ENCODE assay signal across 9 mouse cellular contexts in the genomic region with DNA sequence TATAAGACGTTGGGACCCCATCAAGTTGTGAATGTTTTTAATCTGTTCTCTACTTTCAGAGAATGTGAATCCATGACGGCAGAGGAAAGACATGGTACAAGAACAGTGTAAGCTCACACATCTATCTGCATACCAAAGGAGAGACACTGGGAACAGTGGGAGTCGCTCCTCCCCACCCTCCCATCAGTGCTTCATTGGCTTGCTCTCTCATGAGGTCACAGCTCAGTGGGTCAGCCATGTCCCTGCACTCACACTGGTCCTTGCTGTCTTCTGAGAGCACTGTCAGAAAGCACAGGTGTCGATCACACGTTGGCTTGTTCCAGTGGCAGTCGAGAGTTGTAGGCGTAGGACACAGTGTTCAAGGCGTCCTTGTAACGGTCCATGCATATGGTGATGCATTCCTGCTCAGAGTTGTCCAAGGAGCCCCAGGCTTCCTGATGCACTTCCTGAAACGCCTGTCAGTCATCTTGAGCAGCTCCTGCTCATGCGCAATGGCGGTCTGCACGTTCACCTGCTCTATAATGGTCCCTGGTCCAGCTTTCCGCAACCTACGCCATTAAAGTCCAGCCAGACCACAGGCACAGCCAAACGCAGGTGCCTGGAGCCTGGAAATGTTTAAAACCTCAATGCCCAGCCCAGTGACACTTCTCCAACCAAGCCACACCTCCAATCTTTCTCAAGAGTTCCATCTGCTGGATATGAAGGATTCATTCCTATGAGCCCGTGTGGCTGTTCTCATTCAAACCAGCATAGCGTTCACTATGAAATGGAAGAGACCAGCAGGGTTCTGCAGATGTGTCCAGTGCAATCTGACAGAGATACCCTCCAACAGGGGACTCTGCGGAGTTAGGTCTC. TPM values are rescaled to one million over a fixed set of nuclear protein-coding genes. Genes with fewer than 3 reads are reported as not detected.
A peak's percentile ranks its signal among the peaks of the same experiment; 100 is the strongest.
DNase-seq lines count a peak whose midpoint lies in the region; ATAC-seq and TF ChIP-seq lines count a peak whose summit lies in the region.
"Had no signal": no experiment of that assay in that cellular context is flagged by ENCODE, and none has a peak within 500 bp of the region (broad histone marks: within the 10 kb centered on the region; RNA-seq: fewer than 3 reads in every experiment).

No protein-coding gene starts in this region.

- no peak overlapping the region for H3K9ac ChIP-seq in heart, postnatal 0 days (replicated peaks; ENCODE audit: low read depth, low read length)
- H3K9ac ChIP-seq in midbrain, embryonic 13.5 days (replicated peaks), result no peak overlapping the region; the same call in 1 of the 2 replicates

- no peak for ATAC-seq in heart, postnatal 0 days (ENCODE audit: insufficient read depth, low read depth)
- peak; percentile 9; the same call in 1 of the 2 replicates for ATAC-seq in midbrain, embryonic 13.5 days

- no peak for TF ChIP-seq EP300 in heart, postnatal 0 days (IDR thresholded peaks at IDR 0.05; ENCODE audit: low read depth)

- no peaks in the 10 kb centered on the region for H3K9me3 ChIP-seq in heart, postnatal 0 days (replicated peaks; ENCODE audit: control insufficient read depth, low read length)
- H3K9me3 ChIP-seq in midbrain, embryonic 13.5 days, result no peaks in the 10 kb centered on the region

- H3K4me1 ChIP-seq in kidney, adult 2 months (ENCODE audit: control insufficient read depth, insufficient read depth, low read length), result peaks cover 12% of the 10 kb centered on the region; the same call in 1 of the 2 replicates
- peaks cover 33% of the 10 kb centered on the region for H3K4me1 ChIP-seq in bone marrow macrophage, adult 2 months (ENCODE audit: control insufficient read depth, insufficient read depth, low read length)
- H3K4me1 ChIP-seq in heart, postnatal 0 days (ENCODE audit: control insufficient read depth, insufficient read depth), result peaks cover 17% of the 10 kb centered on the region
- H3K4me1 ChIP-seq in midbrain, embryonic 13.5 days (replicated peaks), result peaks cover 24% of the 10 kb centered on the region

- H3K4me3 ChIP-seq in kidney, adult 2 months (ENCODE audit: insufficient read depth, low read depth, low read length), result no peak overlapping the region
- H3K4me3 ChIP-seq in bone marrow macrophage, adult 2 months (ENCODE audit: insufficient read depth, low read length), result no peak overlapping the region
- H3K4me3 ChIP-seq in heart, postnatal 0 days (ENCODE audit: low read depth, low read length), result no peak overlapping the region
- H3K4me3 ChIP-seq in midbrain, embryonic 13.5 days (replicated peaks), result peak overlapping the region; percentile 49; the same call in 1 of the 2 replicates
- H3K4me3 ChIP-seq: myocyte had no signal

- no peak for TF ChIP-seq POLR2A in kidney, adult 2 months (IDR thresholded peaks at IDR 0.05; ENCODE audit: low read depth, low read length)
- TF ChIP-seq POLR2A in bone marrow macrophage, adult 2 months (IDR thresholded peaks at IDR 0.05; ENCODE audit: borderline replicate concordance, low read depth, low read length), result no peak

- no peaks in the 10 kb centered on the region for H3K27me3 ChIP-seq in kidney, adult 2 months (replicated peaks; ENCODE audit: control insufficient read depth, insufficient read depth, low read length)
- peaks cover 38% of the 10 kb centered on the region for H3K27me3 ChIP-seq in heart, postnatal 0 days (ENCODE audit: control insufficient read depth, insufficient read depth, low read length)
- H3K27me3 ChIP-seq in midbrain, embryonic 13.5 days, result peaks cover 50% of the 10 kb centered on the region

- 68% methylated on average over 19 of the region's 19 CpGs for WGBS in kidney, adult 2 months
- WGBS in heart, postnatal 0 days, result 72% methylated on average over 19 of the region's 19 CpGs
- WGBS in midbrain, embryonic 13.5 days, result 79% methylated on average over 19 of the region's 19 CpGs

- no peak for DNase-seq in kidney, adult 2 months
- no peak for DNase-seq in kidney, adult 11 months
- no peak for DNase-seq in heart, postnatal 0 days (ENCODE audit: low spot score)
- no peak for DNase-seq in right cerebral cortex, postnatal 10 days (ENCODE audit: low spot score in 2 of 2)
- no peak for DNase-seq in MN1 (ENCODE audit: low spot score)
- DNase-seq in left cerebral cortex, adult 8-10 months (ENCODE audit: low spot score in 2 of 2), result no peak

- peak overlapping the region; percentile 58; the same call in 1 of the 2 replicates for H3K4me2 ChIP-seq in heart, postnatal 0 days (ENCODE audit: low read depth, low read length)
- H3K4me2 ChIP-seq in midbrain, embryonic 13.5 days (replicated peaks), result peak overlapping the region; percentile 59

- no peaks in the 10 kb centered on the region for H3K36me3 ChIP-seq in kidney, adult 2 months (ENCODE audit: control insufficient read depth, insufficient read depth, low read length)
- no peaks in the 10 kb centered on the region for H3K36me3 ChIP-seq in heart, postnatal 0 days (replicated peaks; ENCODE audit: control insufficient read depth, insufficient read depth, low read length)
- no peaks in the 10 kb centered on the region for H3K36me3 ChIP-seq in midbrain, embryonic 13.5 days

- TF ChIP-seq CTCF in kidney, adult 2 months (conservative IDR thresholded peaks at IDR 0.05; ENCODE audit: insufficient read depth, insufficient read length, low read depth, low read length), result no peak
- no peak for TF ChIP-seq CTCF in bone marrow macrophage, adult 2 months (IDR thresholded peaks at IDR 0.05; ENCODE audit: low read depth, low read length)
- TF ChIP-seq CTCF in heart, postnatal 0 days (IDR thresholded peaks at IDR 0.05; ENCODE audit: low read depth), result no peak

- peak overlapping the region; percentile 36; the same call in 1 of the 2 replicates for H3K27ac ChIP-seq in kidney, adult 2 months (ENCODE audit: insufficient read depth, low read depth, low read length)
- peak overlapping the region; percentile 91 for H3K27ac ChIP-seq in bone marrow macrophage, adult 2 months (ENCODE audit: insufficient read depth, low read depth, low read length)
- H3K27ac ChIP-seq in heart, postnatal 0 days (ENCODE audit: low read depth), result peak overlapping the region; percentile 81
- H3K27ac ChIP-seq in midbrain, embryonic 13.5 days, result no peak overlapping the region

RNA-seq across cellular contexts. Expression of gene H2-K1, which starts 19.7 kb away (rescaled TPM):
- polyA plus RNA-seq in kidney, adult 2 months (2012; rRNA removed), result 1,162 and 1,255 TPM in 2 replicates
- 2,635 and 2,812 TPM in 2 replicates for polyA plus RNA-seq in bone marrow macrophage, adult 2 months (2012; ENCODE audit: insufficient read depth, insufficient read length, missing spikeins)
- total RNA-seq in heart, postnatal 0 days (2014; rRNA removed; ENCODE audit: low replicate concordance), result 61.0 and 84.5 TPM in 2 replicates
- 42.9 and 48.4 TPM in 2 replicates for polyA plus RNA-seq in heart, postnatal 0 days (2015; fragmentation: Nextera tagmentation; extraction: Ambion mirVana)
- polyA plus RNA-seq in midbrain, embryonic 13.5 days (2015; fragmentation: Nextera tagmentation; extraction: Ambion mirVana), result 13.5 and 16.0 TPM in 2 replicates
- 10 to 100 TPM; 31.2 to 66.9 (median 50.2) TPM for total RNA-seq in left cerebral cortex, adult 8-10 months (2022)

RNA-seq across cellular contexts. Expression of gene Rps18, which starts 24.6 kb away (rescaled TPM):
- polyA plus RNA-seq in kidney, adult 2 months (2012; rRNA removed), result 342 and 406 TPM in 2 replicates
- 1,144 and 1,230 TPM in 2 replicates for polyA plus RNA-seq in bone marrow macrophage, adult 2 months (2012; ENCODE audit: insufficient read depth, insufficient read length, missing spikeins)
- total RNA-seq in heart, postnatal 0 days (2014; rRNA removed; ENCODE audit: low replicate concordance), result 1,548 and 1,735 TPM in 2 replicates
- polyA plus RNA-seq in heart, postnatal 0 days (2015; fragmentation: Nextera tagmentation; extraction: Ambion mirVana), result 845 and 880 TPM in 2 replicates
- 918 and 949 TPM in 2 replicates for polyA plus RNA-seq in midbrain, embryonic 13.5 days (2015; fragmentation: Nextera tagmentation; extraction: Ambion mirVana)
- total RNA-seq in left cerebral cortex, adult 8-10 months (2022), result 100 to 1,000 TPM; 328 to 351 (median 339) TPM

RNA-seq across cellular contexts. Expression of gene Vps52, which starts 24.8 kb away (rescaled TPM):
- 54.2 and 60.5 TPM in 2 replicates for polyA plus RNA-seq in kidney, adult 2 months (2012; rRNA removed)
- 41.3 and 49.7 TPM in 2 replicates for polyA plus RNA-seq in bone marrow macrophage, adult 2 months (2012; ENCODE audit: insufficient read depth, insufficient read length, missing spikeins)
- total RNA-seq in heart, postnatal 0 days (2014; rRNA removed; ENCODE audit: low replicate concordance), result 28.2 and 31.8 TPM in 2 replicates
- 27.8 TPM in 2 replicates for polyA plus RNA-seq in heart, postnatal 0 days (2015; fragmentation: Nextera tagmentation; extraction: Ambion mirVana)
- polyA plus RNA-seq in midbrain, embryonic 13.5 days (2015; fragmentation: Nextera tagmentation; extraction: Ambion mirVana), result 66.4 and 69.8 TPM in 2 replicates
- total RNA-seq in left cerebral cortex, adult 8-10 months (2022), result 10 to 100 TPM; 70.6 to 79.6 (median 72.8) TPM

RNA-seq across cellular contexts. Expression of gene B3galt4, which starts 29.1 kb away (rescaled TPM):
- 6.7 and 7.8 TPM in 2 replicates for polyA plus RNA-seq in kidney, adult 2 months (2012; rRNA removed)
- 8.3 and 8.7 TPM in 2 replicates for polyA plus RNA-seq in bone marrow macrophage, adult 2 months (2012; ENCODE audit: insufficient read depth, insufficient read length, missing spikeins)
- 0.53 and 0.70 TPM in 2 replicates for total RNA-seq in heart, postnatal 0 days (2014; rRNA removed; ENCODE audit: low replicate concordance)
- polyA plus RNA-seq in heart, postnatal 0 days (2015; fragmentation: Nextera tagmentation; extraction: Ambion mirVana), result 5.5 and 6.1 TPM in 2 replicates
- 12.4 and 13.6 TPM in 2 replicates for polyA plus RNA-seq in midbrain, embryonic 13.5 days (2015; fragmentation: Nextera tagmentation; extraction: Ambion mirVana)
- 1 to 10 TPM; 5.8 to 6.9 (median 6.2) TPM for total RNA-seq in left cerebral cortex, adult 8-10 months (2022)

RNA-seq across cellular contexts. Expression of gene Wdr46, which starts 39.9 kb away (rescaled TPM):
- polyA plus RNA-seq in kidney, adult 2 months (2012; rRNA removed), result 15.3 and 16.0 TPM in 2 replicates
- 10.1 and 10.2 TPM in 2 replicates for polyA plus RNA-seq in bone marrow macrophage, adult 2 months (2012; ENCODE audit: insufficient read depth, insufficient read length, missing spikeins)
- total RNA-seq in heart, postnatal 0 days (2014; rRNA removed; ENCODE audit: low replicate concordance), result 6.7 and 10.9 TPM in 2 replicates
- 8.9 and 11.1 TPM in 2 replicates for polyA plus RNA-seq in heart, postnatal 0 days (2015; fragmentation: Nextera tagmentation; extraction: Ambion mirVana)
- polyA plus RNA-seq in midbrain, embryonic 13.5 days (2015; fragmentation: Nextera tagmentation; extraction: Ambion mirVana), result 24.4 and 25.7 TPM in 2 replicates
- total RNA-seq in left cerebral cortex, adult 8-10 months (2022), result 10 to 100 TPM; 10.9 to 14.7 (median 13.7) TPM

Comparison
In these comparisons a context has a peak if more than half of its experiments do, and no peak if none do; other contexts are left out.
1. RNA of gene H2-K1, which starts 19.7 kb away (polyA plus RNA-seq): 2,635 to 2,812 TPM in bone marrow macrophage, adult 2 months and 1,162 to 1,255 TPM in kidney, adult 2 months; 42.9 to 48.4 TPM in heart, postnatal 0 days and 13.5 to 16.0 TPM in midbrain, embryonic 13.5 days; every median in the first group is over 10 times any median in the second.